Mouse (Mus musculus): ENCODE results near the gene Sec14l2.

DNA sequence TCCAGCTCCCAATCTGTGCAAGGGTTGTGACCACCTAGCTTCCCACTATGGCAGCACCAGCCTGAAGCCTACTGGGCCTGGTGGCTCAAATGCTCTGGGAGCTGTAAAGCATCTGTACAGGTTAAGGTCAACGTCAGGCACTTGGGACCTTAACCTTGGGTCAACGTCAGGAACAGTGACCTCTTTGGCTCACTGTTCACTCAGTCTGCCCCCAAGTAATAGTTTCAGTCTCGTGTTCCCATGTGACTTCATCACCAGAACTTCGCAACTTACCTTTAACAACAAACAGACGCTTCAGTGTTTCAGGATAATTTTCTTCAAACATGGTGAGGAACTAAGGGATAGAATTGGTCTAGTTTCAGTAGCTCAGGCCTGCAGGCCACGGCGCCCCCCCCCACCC lies 14.5 kb downstream of the Sec14l2 start:
- TF ChIP-seq CTCF (IDR thresholded peaks at IDR 0.05; ENCODE audit: borderline replicate concordance, insufficient read depth, low read depth, low read length) (no peak), POLR2A (IDR thresholded peaks at IDR 0.05; ENCODE audit: borderline replicate concordance, insufficient read depth, low read length) (no peak)

Measured in cerebellum, adult 2 months (tissue).